Mouse (Mus musculus) mammary gland, adult 2 months (tissue): Measurements from ENCODE around the gene Gm10719. TPM values are rescaled to one million over a fixed set of nuclear protein-coding genes. Genes with fewer than 3 reads are reported as not detected.

Source experiments
- polyA plus RNA-seq: library from polyadenylated mRNA; depleted of rRNA; stranded (reverse); fragments of >200 nt; gene quantifications from 2 replicates; pipeline ENCODE4 v1.2.3, GENCODE M21; 2012; ENCODE audit warnings: low replicate concordance; rRNA removed

Gm10719 gene
- polyA plus RNA-seq = not detected in 2 replicates

DNA sequence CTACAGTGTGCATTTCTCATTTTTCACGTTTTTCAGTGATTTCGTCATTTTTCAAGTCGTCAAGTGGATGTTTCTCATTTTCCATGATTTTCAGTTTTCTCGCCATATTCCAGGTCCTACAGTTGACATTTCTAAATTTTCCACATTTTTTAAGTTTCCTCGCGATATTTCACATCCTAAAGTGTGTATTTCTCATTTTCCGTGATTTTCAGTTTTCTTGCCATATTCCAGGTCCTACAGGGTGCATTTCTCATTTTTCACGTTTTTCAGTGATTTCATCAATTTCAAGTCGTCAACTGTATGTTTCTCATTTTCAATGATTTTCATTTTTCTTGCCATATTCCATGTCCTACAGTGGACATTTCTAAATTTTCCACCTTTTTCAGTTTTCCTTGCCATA lies at the start of gene Gm10719:
Gm10719 (plus strand) TSS at position 301 of the 400 bp plus-strand sequence.

DNA sequence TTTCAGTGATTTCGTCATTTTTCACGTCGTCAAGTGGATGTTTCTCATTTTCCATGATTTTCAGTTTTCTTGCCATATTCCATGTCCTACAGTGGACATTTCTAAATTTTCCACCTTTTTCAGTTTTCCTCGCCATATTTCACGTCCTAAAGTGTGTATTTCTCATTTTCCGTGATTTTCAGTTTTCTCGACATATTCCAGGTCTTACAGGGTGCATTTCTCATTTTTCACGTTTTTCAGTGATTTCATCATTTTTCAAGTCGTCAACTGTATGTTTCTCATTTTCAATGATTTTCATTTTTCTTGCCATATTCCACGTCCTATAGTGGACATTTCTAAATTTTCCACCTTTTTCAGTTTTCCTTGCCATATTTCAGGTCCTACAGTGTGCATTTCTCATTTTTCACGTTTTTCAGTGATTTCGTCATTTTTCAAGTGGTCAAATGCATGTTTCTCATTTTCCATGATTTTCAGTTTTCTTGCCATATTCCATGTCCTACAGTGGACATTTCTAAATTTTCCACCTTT lies 16.7 kb upstream of the Gm10719 start, which contains the start of gene Gm10722:
Gm10722 (plus strand) TSS at position 478 of the 528 bp plus-strand sequence.

DNA sequence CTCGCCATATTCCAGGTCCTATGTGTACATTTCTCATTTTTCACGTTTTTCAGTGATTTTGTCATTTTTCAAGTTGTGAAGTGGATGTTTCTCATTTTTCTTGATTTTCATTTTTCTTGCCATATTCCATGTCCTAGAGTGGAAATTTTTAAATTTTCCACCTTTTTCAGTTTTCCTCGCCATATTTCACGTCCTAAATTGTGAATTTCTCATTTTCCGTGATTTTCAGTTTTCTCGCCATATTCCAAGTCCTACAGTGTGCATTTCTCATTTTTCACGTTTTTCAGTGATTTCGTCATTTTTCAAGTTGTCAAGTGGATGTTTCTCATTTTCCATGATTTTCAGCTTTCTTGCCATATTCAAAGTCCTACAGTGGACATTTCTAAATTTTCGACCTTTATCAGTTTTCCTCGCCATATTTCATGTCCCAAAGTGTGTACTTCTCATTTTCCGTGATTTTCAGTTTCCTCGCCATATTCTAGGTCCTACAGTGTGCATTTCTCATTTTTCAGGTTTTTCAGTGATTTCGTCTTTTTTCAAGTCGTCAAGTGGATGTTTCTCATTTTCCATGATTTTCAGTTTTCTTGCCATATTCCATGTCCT lies 14.3 kb upstream of the Gm10719 start, which contains the start of gene Gm11168:
Gm11168 (plus strand) TSS at position 553 of the 603 bp plus-strand sequence.

GRCm38 (mm10) chr9:3012733-3013279 lies 4.4 kb upstream of the Gm10719 start, which contains the start of gene Gm10721:
Gene Gm10721 (plus strand): TSS chr9:3013140.

DNA sequence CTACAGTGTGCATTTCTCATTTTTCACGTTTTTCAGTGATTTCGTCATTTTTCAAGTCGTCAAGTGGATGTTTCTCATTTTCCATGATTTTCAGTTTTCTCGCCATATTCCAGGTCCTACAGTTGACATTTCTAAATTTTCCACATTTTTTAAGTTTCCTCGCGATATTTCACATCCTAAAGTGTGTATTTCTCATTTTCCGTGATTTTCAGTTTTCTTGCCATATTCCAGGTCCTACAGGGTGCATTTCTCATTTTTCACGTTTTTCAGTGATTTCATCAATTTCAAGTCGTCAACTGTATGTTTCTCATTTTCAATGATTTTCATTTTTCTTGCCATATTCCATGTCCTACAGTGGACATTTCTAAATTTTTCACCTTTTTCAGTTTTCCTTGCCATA lies 1.9 kb upstream of the Gm10719 start, which contains the start of gene Gm10720:
Gm10720 (plus strand) TSS at position 301 of the 400 bp plus-strand sequence.

GRCm38 (mm10) chr9:3023312-3023984 lies 6.2 kb downstream of the Gm10719 start, which contains the start of gene Gm10718:
Gene Gm10718 (plus strand): TSS chr9:3023547.

DNA sequence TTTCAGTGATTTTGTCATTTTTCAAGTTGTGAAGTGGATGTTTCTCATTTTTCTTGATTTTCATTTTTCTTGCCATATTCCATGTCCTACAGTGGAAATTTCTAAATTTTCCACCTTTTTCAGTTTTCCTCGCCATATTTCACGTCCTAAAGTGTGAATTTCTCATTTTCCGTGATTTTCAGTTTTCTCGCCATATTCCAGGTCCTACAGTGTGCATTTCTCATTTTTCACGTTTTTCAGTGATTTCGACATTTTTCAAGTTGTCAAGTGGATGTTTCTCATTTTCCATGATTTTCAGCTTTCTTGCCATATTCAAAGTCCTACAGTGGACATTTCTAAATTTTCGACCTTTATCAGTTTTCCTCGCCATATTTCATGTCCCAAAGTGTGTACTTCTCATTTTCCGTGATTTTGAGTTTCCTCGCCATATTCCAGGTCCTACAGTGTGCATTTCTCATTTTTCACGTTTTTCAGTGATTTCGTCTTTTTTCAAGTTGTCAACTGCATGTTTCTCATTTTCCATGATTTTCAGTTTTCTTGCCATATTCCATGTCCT lies 7.8 kb downstream of the Gm10719 start, which contains the start of gene Gm10717:
Gm10717 (plus strand) TSS at position 506 of the 556 bp plus-strand sequence.

DNA sequence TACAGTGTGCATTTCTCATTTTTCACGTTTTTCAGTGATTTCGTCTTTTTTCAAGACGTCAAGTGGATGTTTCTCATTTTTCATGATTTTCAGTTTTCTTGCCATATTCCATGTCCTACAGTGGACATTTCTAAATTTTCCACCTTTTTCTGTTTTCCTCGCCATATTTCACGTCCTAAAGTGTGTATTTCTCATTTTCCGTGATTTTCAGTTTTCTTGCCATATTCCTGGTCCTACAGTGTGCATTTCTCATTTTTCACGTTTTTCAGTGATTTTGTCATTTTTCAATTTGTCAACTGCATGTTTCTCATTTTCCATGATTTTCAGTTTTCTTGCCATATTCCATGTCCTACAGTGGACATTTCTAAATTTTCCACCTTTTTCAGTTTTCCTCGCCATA lies 17.1 kb downstream of the Gm10719 start, which contains the start of gene Gm17535:
Gm17535 (plus strand) TSS at position 301 of the 400 bp plus-strand sequence.

GRCm38 (mm10) chr9:3036577-3036976 lies 19.4 kb downstream of the Gm10719 start, which contains the start of gene Gm10715:
Gene Gm10715 (plus strand): TSS chr9:3036877.

Other genes starting within 250 kb of the Gm10719 start
- gene Gm10722, start 16.5 kb upstream of the Gm10719 start, polyA plus RNA-seq = not detected in 2 replicates
- not detected in 2 replicates for gene Gm11168, start 14.1 kb upstream of the Gm10719 start, polyA plus RNA-seq
- gene Gm10721, start 4.3 kb upstream of the Gm10719 start, polyA plus RNA-seq = not detected in 2 replicates
- not detected in 2 replicates for gene Gm10720, start 1.8 kb upstream of the Gm10719 start, polyA plus RNA-seq
- not detected in 2 replicates for gene Gm10718, start 6.1 kb downstream of the Gm10719 start, polyA plus RNA-seq
- gene Gm10717, start 8.0 kb downstream of the Gm10719 start, polyA plus RNA-seq = not detected in 2 replicates
- not detected in 2 replicates for gene Gm17535, start 17.2 kb downstream of the Gm10719 start, polyA plus RNA-seq
- not detected in 2 replicates for gene Gm10715, start 19.5 kb downstream of the Gm10719 start, polyA plus RNA-seq